Mouse (Mus musculus): ENCODE results near the gene Dcst2.

Gene Dcst2

GRCm38 (mm10) chr3:89386438-89387420, 25.0 kb downstream of the Dcst2 start:
- in situ Hi-C loops (cut with MboI, MseI) = no loop called here

GRCm38 (mm10) chr3:89387632-89388031, 25.9 kb downstream of the Dcst2 start:
- in situ Hi-C loops (cut with MboI, MseI) = no loop called here

- in situ Hi-C loops (cut with MboI, MseI) = no loop called here
Measured at GRCm38 (mm10) chr3:89388134-89388881, 26.5 kb downstream of the Dcst2 start.

GRCm38 (mm10) chr3:89388901-89389740, 27.3 kb downstream of the Dcst2 start:
- in situ Hi-C loops (cut with MboI, MseI) = no loop called here

GRCm38 (mm10) chr3:89390111-89390515, 28.3 kb downstream of the Dcst2 start:
- in situ Hi-C loops (cut with MboI, MseI) = no loop called here

- in situ Hi-C loops (cut with MboI, MseI) = no loop called here
Measured at GRCm38 (mm10) chr3:89390699-89391662, 29.2 kb downstream of the Dcst2 start.

- in situ Hi-C loops (cut with MboI, MseI) = no loop called here
Measured at GRCm38 (mm10) chr3:89391663-89392511, 30.1 kb downstream of the Dcst2 start.

GRCm38 (mm10) chr3:89392871-89393311, 31.1 kb downstream of the Dcst2 start:
- in situ Hi-C loops (cut with MboI, MseI) = no loop called here

GRCm38 (mm10) chr3:89393605-89394004, 31.8 kb downstream of the Dcst2 start:
- in situ Hi-C loops (cut with MboI, MseI) = no loop called here

GRCm38 (mm10) chr3:89394006-89394893, 32.5 kb downstream of the Dcst2 start, which contains the start of gene Zbtb7b:
Zbtb7b (minus strand) TSS chr3:89394776.
- in situ Hi-C loops (cut with MboI, MseI) = no loop called here

GRCm38 (mm10) chr3:89394894-89395256, 33.1 kb downstream of the Dcst2 start:
- in situ Hi-C loops (cut with MboI, MseI) = no loop called here

GRCm38 (mm10) chr3:89395419-89395805, 33.6 kb downstream of the Dcst2 start:
- in situ Hi-C loops (cut with MboI, MseI) = no loop called here

- in situ Hi-C loops (cut with MboI, MseI) = no loop called here
Measured at GRCm38 (mm10) chr3:89395806-89396653, 34.3 kb downstream of the Dcst2 start.

GRCm38 (mm10) chr3:89396654-89397005, 34.9 kb downstream of the Dcst2 start:
- in situ Hi-C loops (cut with MboI, MseI) = no loop called here

GRCm38 (mm10) chr3:89401329-89401728, 39.6 kb downstream of the Dcst2 start:
- in situ Hi-C loops (cut with MboI, MseI) = no loop called here

GRCm38 (mm10) chr3:89402693-89403092, 40.9 kb downstream of the Dcst2 start, which contains the start of gene Lenep:
Lenep (minus strand) TSS chr3:89402793.
- in situ Hi-C loops (cut with MboI, MseI) = no loop called here

- in situ Hi-C loops (cut with MboI, MseI) = no loop called here
Measured at GRCm38 (mm10) chr3:89406887-89407286, 45.1 kb downstream of the Dcst2 start.

Data from T-helper 17 cell (primary cell).